Mouse (Mus musculus) monocyte, adult 5-6 weeks (primary cell): ENCODE measurements around the gene Mycbp2. TPM values are rescaled to one million over a fixed set of nuclear protein-coding genes. Genes with fewer than 3 reads are reported as not detected.
A peak's percentile ranks its signal among the peaks of the same experiment; 100 is the strongest.

ENCODE experiments used
- ATAC-seq: fragments of 153-309, 156-312 bp; replicated peaks from 2 replicates; pipeline ENCODE4 v1.8.0; 2017; ENCODE audit warnings: mild to moderate bottlenecking; ENCODE audit not compliant: low TSS enrichment, insufficient number of reproducible peaks, severe bottlenecking, poor library complexity, low FRiP score
- total RNA-seq: library from RNA; stranded (forward); fragments of 200-1000, 200-491, 200-594 nt; gene quantifications from 3 replicates; pipeline ENCODE4 v1.2.3, GENCODE M21; 2017

Mycbp2 gene
- total RNA-seq, 1 experiment from 2014 or later, result 73.5 TPM

DNA sequence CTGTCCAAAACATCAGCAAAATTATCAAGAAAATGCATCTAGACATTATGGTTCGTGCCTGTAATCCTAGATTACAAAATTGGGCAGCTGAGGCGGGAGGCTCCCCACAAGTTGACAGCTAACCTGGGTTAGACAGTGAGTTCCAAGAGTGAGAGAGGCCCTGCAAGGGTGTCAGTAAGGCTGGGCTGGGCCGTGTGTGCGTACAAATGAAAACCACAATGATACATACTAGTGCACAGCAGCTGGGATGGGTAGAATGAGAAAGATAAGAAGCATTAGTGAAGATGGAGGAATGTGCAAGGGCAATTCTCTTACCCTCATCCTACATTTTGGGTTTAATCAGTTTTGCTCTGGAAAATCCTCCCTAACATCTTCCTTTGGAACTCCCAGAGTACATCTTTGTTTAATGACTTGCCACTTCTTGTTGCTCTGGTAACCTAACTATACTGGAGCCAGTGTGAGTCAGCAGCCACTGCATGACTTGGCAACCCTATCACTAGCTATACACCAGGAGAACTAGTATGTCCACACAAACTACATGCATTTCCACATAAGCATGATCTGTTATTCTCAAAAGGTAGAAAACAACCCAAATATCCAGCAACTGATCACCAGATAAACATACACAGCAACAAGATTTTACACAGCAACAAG lies 259.8 kb downstream of the Mycbp2 start:
- no peak for ATAC-seq

DNA sequence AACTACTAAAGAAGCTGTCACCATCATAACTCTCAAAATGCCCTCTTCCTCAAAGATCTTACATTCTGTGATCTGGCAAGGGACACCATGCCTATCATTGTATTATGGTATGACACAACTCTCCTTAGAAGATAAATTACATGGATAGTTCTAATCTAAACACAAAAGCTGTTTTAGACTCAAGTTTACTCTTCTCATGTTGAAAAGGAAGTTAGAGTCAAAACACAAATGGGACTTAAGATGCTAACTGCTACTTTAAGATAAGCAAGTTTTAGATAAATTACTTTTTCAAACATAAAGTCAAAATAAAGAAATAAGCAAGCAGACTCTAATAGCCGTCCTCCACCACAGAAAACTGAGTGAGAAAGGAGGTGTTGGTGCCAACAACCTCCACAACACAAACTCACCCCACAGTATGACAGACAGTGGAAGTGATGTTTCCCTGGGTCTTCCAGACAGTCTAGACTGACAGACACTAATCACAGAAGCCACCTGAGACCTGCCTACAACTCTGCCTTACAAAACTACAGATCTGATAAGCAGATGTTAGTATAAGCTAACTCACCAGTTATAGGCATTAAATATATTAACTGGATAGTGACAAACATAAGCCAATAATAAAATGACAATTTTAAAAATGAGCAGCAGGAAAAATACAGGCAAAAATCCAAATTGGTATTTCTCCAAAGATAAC lies 260.6 kb downstream of the Mycbp2 start:
- ATAC-seq, result no peak

DNA sequence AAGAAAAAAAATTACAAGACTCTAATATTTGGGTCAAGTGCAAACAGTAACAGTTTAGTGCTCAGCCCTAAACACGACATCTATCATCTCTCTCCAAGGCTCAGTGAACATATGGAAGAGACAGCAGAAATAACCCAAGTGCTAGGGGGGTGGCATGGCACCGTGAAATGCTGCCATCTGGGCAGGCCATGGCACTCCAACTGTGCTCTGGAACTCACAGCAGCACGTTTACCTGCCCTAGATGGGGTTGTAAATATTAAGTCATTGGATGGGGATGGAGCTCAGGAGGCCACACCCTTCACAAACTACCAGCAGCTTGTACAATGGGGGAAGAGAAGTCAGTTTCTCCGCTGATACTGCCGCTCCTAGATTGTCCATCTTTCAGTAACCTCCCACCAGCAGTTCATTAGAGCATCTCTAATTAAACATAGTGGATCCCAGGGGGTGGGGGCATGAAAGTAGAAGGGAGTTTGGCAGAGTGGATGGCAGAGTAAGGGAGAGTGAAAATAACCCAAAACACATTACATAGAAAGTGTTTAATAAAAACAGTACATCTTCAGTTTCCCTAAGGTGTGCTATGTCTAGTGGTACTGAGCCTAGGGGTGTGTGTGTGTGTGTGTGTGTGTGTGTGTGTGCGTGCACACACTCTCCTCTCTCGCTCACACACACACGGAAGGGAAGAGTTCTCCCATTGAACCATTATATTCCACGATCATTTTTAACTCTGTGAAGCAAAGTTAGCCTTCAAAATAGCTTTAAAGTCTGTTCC lies 267.2 kb downstream of the Mycbp2 start:
- no peak for ATAC-seq

DNA sequence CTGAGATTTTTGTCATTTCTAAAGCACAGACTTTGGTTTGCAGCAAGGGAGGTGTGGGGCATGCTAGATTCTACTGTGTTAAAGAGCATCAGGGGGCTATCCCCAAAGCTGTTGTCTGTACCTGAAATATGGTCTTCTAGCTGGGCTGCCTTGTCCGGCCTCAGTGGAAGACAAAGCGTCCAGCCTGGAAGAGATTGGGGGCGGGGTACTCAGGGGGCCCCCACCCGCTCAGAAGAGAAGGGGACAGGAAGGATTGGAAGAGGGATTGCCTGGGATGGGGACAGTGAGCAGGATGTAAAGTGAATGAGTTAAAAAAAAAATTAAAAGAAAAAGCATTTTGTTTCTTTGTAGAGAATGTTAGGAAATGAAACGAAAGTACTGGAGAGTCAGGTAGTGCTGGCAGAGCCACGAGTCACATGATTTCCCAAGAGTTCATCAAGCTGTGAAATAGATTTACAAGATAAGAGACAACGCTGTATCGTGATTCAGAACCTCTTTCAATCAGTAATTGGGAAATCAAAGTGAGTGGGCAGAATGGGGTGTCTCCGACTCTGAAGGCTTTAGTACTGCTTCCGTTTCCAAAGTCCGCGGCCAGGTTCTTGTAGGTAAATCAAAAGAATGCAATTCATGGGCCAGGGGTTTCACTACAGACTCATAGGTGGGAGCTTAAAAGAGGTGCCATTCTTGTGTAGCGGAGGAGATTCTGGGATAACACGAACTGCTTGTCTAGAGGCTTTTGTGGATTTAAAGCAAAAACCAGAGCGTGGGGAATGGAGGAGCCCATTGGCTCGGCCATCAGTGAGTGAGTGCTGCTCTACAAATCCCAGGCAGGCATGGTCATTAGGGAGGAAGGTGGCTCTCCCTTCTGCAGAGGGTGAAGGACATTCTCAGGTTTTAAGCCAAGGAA lies 268.4 kb downstream of the Mycbp2 start:
- no peak for ATAC-seq

DNA sequence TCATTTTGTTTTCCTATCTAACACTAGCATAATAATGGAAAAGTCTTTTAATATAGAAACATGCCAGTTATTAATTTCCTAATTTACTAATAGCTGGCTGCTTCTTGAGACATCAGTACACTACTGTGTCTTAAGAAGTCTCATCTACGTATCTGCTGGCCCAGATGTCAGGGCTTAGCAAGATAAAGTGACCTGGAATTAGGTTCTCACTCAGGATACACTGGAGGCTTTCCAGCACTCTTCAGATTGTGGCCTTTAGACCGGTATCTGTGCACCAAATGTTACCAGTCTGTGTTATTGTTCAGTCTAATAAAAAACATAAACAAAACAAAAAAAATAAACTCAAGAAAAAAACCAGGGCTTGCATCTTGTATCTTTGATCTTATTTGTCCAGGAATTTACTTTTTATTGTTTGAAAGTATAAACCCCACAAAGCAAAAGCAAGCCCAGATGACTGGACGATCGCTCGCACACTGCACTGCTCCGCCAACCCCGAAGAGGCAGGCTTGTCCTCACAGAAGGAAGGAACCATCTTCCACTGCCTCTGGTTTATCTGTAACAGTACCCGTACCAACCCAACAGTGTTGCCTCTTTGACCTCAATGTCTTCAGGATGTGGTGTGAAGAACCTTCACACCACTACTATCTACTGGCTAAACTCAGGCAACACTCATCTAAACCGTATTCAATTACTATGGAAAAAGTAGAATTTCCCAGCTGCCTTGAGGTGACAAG lies 269.2 kb downstream of the Mycbp2 start:
- no peak for ATAC-seq

DNA sequence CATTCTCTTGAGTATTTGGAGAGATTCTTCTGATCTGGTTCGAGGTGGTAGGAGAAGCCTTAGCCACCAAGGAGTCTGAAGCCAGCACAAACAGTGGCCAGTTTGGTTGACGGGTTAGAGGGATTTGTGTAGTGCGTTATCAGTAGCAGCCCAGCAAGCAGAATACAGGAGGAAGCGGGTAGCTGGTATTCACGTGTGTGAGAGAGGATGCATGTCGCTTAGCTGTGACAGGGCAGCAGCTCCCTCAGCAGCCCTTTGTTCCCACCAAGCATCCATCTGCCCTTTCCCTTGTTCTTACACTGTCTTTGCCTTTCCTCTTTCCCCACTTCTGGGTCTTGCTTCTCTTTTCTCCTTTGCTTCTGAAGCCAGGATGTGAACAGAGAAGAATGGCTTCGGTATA lies 271.4 kb downstream of the Mycbp2 start:
- ATAC-seq, result no peak

DNA sequence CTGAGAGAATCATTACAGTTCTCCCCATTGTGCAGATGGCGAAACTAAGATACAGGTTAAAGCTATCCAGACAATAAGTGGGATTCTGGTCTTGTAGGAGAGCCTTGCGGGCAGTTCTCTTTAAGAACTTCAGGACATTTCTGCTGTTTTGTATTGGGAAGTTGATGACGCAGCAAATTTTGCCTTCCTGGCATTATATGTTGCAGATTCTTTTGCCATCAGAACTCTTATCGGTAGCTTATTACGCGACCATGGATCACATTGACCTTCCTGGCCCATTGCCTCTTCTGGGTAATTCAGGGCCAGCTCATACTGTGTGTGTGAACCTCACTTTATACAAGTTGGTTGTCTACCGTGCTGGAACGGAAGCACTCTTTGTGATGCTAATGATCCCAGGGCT lies 272.8 kb downstream of the Mycbp2 start:
- ATAC-seq, result no peak

DNA sequence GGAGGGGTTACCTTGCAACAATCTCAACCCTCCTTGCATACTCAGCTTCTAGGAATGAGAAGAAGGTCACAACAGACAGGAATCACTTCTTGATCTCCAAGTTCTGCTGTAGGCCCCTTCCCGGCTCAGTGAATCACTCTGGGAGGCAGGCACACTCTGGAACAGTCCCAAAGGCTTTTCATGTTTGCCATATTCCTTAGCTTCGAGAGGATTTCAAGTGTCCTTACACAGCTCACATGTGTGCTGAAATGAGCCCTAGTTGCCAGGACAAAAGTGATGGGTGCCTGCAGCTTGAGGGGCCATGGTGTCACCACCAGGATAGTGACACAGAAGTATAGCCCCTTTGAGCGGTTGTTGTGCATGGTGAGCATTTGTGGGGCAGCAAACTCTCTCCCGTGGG lies 273.9 kb downstream of the Mycbp2 start:
- ATAC-seq, result no peak

DNA sequence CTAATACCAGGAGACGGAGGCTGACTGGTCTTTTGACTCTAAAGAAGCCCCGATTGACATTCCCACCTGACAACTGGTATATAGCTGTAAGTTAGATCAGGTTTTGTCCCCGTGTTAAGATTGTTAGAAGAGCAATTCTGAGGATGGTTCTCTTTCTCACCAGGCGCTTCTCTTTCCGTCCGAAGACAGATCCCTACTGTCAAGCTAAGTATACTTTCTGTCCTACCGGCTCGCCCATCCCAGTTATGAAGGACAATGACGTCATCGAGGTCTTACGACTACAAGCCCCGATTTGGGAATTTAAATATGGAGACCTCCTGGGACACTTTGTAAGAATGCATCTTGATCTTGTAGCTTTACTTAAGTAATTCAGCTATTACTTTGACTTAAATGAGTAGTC lies 275.1 kb downstream of the Mycbp2 start:
- ATAC-seq, result no peak

DNA sequence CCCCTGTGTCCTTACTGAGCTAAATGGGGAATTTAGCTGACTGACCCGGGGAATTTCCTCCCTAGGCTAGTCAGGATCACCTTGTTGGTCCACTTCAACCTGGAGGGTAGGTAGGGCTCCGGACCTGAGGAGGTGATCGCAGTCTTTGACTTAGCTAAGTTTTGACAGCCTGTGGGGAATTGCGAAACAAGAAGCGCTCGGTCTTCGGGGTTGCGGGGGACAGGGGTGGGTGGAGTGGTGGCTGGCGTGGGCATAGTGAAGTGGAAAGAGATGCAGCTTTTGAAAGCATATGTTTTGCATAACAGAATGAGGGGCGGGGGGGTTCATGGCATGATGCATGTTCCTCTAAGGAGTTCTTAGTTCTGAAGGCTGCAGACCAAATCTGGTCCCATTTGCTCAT lies 275.8 kb downstream of the Mycbp2 start:
- ATAC-seq, result no peak

DNA sequence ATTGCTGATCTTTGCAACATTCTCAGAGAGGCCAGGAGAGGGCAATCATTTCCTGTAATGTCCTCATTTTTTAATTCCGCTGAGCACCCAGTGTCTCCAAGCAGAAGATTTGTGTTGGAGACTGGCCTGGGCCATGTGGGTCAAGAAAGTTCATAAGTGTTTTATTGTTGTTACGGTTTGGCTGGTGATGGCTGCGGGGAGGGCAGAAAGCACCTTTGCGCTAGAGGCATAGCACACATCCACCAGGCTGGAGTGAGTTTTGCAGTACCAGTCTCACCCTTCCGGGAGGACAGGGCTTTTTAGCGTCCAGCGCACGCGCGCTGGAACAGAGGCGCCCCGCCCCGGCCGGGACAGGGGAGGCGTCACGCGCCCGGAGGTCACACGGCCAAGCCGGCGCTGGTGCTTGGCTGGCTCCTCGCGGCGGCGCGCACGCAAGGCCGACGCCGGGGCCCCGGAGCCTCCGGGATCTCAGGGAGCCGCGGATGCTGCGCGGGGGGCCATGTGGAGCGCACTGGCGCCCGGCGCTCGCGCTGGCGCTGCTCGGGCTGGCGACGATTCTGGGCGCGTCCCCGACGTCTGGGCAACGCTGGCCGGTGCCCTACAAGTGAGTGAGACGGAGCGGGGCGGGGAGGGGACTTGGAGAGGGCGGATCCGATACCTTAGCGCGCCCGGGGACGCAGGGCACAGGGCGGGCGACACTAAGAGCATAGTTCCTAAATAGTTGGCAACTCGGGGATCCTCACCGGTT lies 276.6 kb downstream of the Mycbp2 start, which contains the start of gene Cln5:
TSS of gene Cln5 (plus strand) at position 353 of the 748 bp plus-strand sequence.
- ATAC-seq, result peak; percentile 65

DNA sequence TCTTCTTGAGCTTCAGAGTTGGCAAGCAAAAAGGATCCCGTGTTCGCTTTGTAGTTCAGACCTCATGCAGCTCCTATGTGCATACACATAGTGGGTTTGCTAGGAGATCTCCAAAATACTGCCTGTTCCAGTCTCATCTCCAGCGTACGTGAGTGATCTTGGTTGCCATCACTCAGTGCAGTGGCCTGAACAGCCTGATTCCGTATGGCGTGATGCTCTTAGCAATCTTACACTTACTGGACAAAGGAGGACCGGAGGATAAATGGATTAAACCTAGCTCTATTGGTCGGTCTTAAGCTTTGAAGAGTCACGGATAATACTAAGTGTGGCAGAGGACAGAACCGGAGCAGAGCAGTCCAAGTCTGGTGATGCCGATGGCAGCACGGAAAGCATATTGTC lies 277.1 kb downstream of the Mycbp2 start:
- ATAC-seq, result peak; percentile 4

DNA sequence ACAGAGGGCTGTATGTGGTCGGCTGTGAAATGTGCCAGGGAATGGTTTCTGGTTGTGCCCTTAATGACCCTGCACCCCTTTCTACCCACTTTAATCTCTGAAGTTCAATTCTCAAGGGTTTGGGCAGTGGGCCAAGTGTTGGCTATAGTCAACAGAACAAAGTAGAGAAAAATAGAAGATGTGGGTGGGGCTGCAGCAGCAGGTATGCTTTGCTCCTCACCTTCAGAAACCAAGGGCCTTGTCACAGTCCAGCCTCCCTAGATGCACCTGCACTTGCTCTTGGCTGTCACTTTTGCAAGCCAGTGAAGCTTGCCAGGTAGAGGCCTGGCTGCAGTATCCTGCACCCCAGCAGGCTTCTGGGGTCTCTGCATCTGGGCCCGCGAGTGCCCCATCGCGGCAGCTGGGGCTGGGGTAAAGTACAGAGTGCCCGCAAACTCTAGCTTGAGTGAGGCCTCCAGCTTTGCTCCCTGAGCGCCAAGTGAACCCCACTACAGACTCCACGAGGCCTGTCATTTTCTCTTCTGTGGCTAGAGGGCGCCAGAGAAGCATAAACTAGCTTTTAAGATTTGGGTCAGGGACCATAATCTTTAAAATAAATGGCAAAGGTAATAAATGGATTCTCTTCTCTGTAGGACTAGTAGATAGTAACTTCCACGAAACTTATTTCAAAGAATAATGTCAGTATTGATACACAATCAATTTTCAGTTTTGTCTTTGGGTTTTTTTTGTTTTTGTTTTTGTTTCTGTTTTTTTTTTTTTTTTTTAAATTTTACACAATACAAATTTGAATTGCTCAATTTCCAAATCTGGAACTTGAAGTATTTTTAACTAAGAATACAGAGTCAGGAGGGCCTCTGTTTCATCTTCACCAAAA lies 281.1 kb downstream of the Mycbp2 start:
- ATAC-seq, result peak; percentile 33; the same call in 1 of the 2 replicates
